8 mouse cellular contexts compared by ENCODE assay signal in genomic region chr17:31294363-31295214, GRCm38 (mm10). TPM values are rescaled to one million over a fixed set of nuclear protein-coding genes. Genes with fewer than 3 reads are reported as not detected.
A peak's percentile ranks its signal among the peaks of the same experiment; 100 is the strongest.
DNase-seq lines count a peak whose midpoint lies in the region; ATAC-seq lines count a peak whose summit lies in the region.

No protein-coding gene starts in this region.

- peaks cover 16% of the 10 kb centered on the region; the same call in 1 of the 2 replicates for H3K27me3 ChIP-seq in heart, embryonic 12.5 days (replicated peaks)
- H3K27me3 ChIP-seq in forebrain, embryonic 13.5 days: no peaks in the 10 kb centered on the region

- WGBS in heart, embryonic 12.5 days: 77% methylated on average over 15 of the region's 15 CpGs
- whole genome bisulfite sequencing in forebrain, embryonic 13.5 days: 86% methylated on average over 15 of the region's 15 CpGs

- H3K9me3 ChIP-seq in heart, embryonic 12.5 days (replicated peaks): no peaks in the 10 kb centered on the region
- H3K9me3 ChIP-seq in forebrain, embryonic 13.5 days (replicated peaks): no peaks in the 10 kb centered on the region

- no peak overlapping the region for H3K9ac ChIP-seq in heart, embryonic 12.5 days
- no peak overlapping the region for H3K9ac ChIP-seq in forebrain, embryonic 13.5 days

- H3K4me1 ChIP-seq in heart, embryonic 12.5 days (replicated peaks): peaks cover 37% of the 10 kb centered on the region
- H3K4me1 ChIP-seq in forebrain, embryonic 13.5 days: peaks cover 27% of the 10 kb centered on the region

- DNase-seq in heart, postnatal 36 days: no peak
- peak; percentile 71 for DNase-seq in CD4-positive helper T cell, adult 2 months (ENCODE audit: low read depth, low spot score)
- peak; percentile 55 for DNase-seq in lung, postnatal 25 days (ENCODE audit: low spot score)
- DNase-seq in right cerebral cortex, adult 18-20 months: no peak
- DNase-seq in urinary bladder, adult 2 months (ENCODE audit: low spot score): no peak
- no peak for DNase-seq in urinary bladder, postnatal 25 days (ENCODE audit: low spot score)

- no peak for ATAC-seq in heart, embryonic 12.5 days (ENCODE audit: insufficient number of reproducible peaks, low FRiP score)
- ATAC-seq in forebrain, embryonic 13.5 days: no peak

- H3K4me2 ChIP-seq in heart, embryonic 12.5 days: peak overlapping the region; percentile 100
- H3K4me2 ChIP-seq in forebrain, embryonic 13.5 days: peak overlapping the region; percentile 88; the same call in 1 of the 2 replicates

- H3K27ac ChIP-seq in heart, embryonic 12.5 days (ENCODE audit: poor library complexity, severe bottlenecking): no peak overlapping the region
- no peak overlapping the region for H3K27ac ChIP-seq in forebrain, embryonic 13.5 days

- H3K4me3 ChIP-seq in heart, embryonic 12.5 days: no peak overlapping the region
- H3K4me3 ChIP-seq in forebrain, embryonic 13.5 days: no peak overlapping the region

- intact Hi-C loops in heart, postnatal 36 days (cut with DNase I): loop anchor here (1.0 kb wide), 1 partner anchor 23 kb away; no protein-coding TSS in a partner anchor

- H3K36me3 ChIP-seq in heart, embryonic 12.5 days: no peaks in the 10 kb centered on the region
- H3K36me3 ChIP-seq in forebrain, embryonic 13.5 days (ENCODE audit: poor library complexity, severe bottlenecking): no peaks in the 10 kb centered on the region

RNA-seq across cellular contexts. Expression of gene Slc37a1, which starts 8.0 kb away (rescaled TPM):
- polyA plus RNA-seq in heart, embryonic 12.5 days (2016; fragmentation: Nextera tagmentation; extraction: Ambion mirVana): 5.5 TPM in 2 replicates
- total RNA-seq in heart, postnatal 36 days (2021): 10 to 100 TPM; 11.1 to 12.5 TPM
- 10.4 and 11.4 TPM in 2 replicates for polyA plus RNA-seq in forebrain, embryonic 13.5 days (2015; fragmentation: Nextera tagmentation; extraction: Ambion mirVana)
- polyA plus RNA-seq in urinary bladder, adult 2 months (2012; rRNA removed): 10.6 and 11.7 TPM in 2 replicates

RNA-seq across cellular contexts. Expression of gene Rsph1, which starts 17.4 kb away (rescaled TPM):
- 1.6 and 1.8 TPM in 2 replicates for polyA plus RNA-seq in heart, embryonic 12.5 days (2016; fragmentation: Nextera tagmentation; extraction: Ambion mirVana)
- total RNA-seq in heart, postnatal 36 days (2021): 1 to 10 TPM; 1.0 to 1.2 TPM
- polyA plus RNA-seq in forebrain, embryonic 13.5 days (2015; fragmentation: Nextera tagmentation; extraction: Ambion mirVana): 4.0 and 5.2 TPM in 2 replicates
- 1.2 and 2.2 TPM in 2 replicates for polyA plus RNA-seq in urinary bladder, adult 2 months (2012; rRNA removed)

Comparison
In these comparisons a context has a peak if more than half of its experiments do, and no peak if none do; other contexts are left out.
1. DNase-seq: peak in CD4-positive helper T cell, adult 2 months (single experiment) and lung, postnatal 25 days (single experiment); none in heart, postnatal 36 days (0 of 2), right cerebral cortex, adult 18-20 months (single experiment), urinary bladder, adult 2 months (single experiment) and urinary bladder, postnatal 25 days (single experiment).